Mouse (Mus musculus): ENCODE measurements around the gene Cemip.

The Cemip gene

GRCm38 (mm10) chr7:83966047-83966818 lies 120.1 kb downstream of the Cemip start:
- DNase-seq (ENCODE audit: low spot score in 2 of 2): no peak

DNA sequence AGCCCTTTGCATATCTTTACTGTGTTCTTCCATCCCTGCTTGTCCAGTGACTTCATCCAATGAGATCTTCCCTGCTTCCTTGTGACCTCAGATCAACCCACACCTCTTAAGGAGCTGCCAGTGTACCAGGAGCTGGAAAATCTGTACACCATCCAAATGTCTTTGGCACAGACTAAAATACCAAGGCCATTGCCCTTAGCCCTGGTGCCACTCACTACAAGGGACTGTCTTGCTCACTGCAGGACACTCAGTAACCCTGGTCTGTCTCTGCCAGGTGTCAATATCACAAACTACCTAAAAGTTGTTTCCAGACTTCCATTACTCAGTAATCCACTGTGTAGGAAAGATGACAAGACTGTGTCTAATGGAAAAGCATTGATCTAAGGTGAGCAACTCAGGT lies 121.1 kb downstream of the Cemip start:
- no peak for DNase-seq (ENCODE audit: low spot score in 2 of 2)

GRCm38 (mm10) chr7:83952511-83952910 lies 133.8 kb downstream of the Cemip start:
- DNase-seq (ENCODE audit: low spot score in 2 of 2): no peak

- no peak for DNase-seq (ENCODE audit: low spot score in 2 of 2)
Measured at GRCm38 (mm10) chr7:83951327-83951726, 135.0 kb downstream of the Cemip start.

- no peak for DNase-seq (ENCODE audit: low spot score in 2 of 2)
Measured at GRCm38 (mm10) chr7:83949662-83950061, 136.6 kb downstream of the Cemip start.

DNA sequence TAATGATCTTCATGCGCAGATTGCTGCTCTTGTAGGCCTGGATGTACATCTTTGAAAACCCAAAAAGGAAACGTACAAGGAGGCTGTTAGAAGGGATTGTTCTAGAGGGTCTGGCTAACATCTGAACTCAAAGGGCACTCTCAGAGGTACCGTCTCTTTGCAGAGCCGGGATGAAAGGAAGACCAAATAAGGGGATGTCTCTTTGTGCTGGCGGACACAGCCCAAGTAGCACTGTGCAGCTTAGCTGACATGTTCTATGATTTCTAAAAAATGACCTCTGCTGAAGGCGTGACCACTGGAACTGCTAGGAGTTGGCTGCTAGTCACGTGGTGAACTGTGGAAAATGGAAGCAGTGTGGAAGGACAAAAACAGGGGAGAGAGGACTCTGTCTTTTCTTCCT lies 137.6 kb downstream of the Cemip start:
- no peak for DNase-seq (ENCODE audit: low spot score in 2 of 2)

DNA sequence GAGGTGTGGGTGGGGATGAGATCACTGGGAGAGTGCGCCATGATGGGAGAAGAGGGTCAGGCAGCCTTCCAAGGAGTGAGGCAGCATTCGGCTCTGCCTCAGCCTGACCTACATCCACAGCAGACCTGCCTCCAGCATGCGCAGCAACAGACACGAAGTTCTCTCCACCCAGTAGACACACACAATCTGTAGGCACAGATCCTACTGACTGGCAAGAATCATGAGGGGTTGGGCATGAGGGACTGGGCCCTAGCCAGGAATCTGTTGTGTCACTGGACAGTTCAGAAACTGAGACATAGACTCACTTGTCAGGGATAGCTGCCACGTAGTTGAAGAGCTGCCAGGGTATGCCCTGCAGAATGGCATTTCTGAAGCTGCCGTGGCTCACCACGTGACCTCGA lies 144.6 kb downstream of the Cemip start:
- DNase-seq (ENCODE audit: low spot score in 2 of 2): peak; percentile 37 to 56

DNA sequence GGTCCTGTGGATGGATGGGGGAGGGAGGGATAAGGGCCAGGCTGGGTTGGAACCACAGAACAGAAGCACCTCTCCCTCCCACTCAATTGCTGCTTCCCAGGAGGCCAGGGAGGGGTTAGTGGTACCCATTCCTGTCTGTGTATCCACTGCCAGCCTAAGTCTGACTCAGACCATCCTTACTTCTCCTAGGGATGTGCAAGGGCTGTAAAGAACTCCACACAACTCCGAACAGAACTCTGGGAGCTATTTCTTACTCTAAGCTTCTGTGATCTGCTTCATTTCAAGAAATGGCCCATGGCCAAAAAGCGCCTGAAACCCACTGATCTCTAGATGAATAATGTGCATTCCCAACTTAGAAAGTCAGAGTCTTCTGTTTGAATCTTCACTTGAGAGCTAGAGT lies 146.2 kb downstream of the Cemip start:
- DNase-seq (ENCODE audit: low spot score in 2 of 2): no peak

GRCm38 (mm10) chr7:83939017-83939721 lies 147.1 kb downstream of the Cemip start:
- no peak for DNase-seq (ENCODE audit: low spot score in 2 of 2)

- DNase-seq (ENCODE audit: low spot score in 2 of 2): no peak
Measured at GRCm38 (mm10) chr7:83921637-83922036, 164.7 kb downstream of the Cemip start.

DNA sequence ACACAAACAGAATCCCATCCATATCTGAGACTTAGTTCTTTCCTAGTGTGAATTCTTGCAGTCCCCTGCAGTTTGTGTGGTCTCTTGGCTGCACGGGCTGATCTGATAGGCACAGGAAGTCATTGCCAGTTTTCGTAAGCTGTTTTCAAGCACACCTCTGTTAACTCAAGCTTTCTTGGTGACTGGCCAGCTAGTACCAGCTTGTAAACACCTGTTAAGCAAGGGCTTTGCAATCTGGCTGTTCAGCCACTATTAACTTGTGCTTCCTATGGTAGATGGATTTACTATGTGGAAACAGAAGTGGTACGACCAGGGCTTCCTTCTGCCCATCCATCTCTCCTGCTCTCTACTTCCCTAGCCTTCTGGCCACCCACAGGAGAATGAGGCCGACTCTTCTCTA lies 166.1 kb downstream of the Cemip start:
- no peak for DNase-seq (ENCODE audit: low spot score in 2 of 2)

GRCm38 (mm10) chr7:83914566-83914965 lies 171.7 kb downstream of the Cemip start:
- DNase-seq (ENCODE audit: low spot score in 2 of 2): peak; percentile 87 to 90

DNA sequence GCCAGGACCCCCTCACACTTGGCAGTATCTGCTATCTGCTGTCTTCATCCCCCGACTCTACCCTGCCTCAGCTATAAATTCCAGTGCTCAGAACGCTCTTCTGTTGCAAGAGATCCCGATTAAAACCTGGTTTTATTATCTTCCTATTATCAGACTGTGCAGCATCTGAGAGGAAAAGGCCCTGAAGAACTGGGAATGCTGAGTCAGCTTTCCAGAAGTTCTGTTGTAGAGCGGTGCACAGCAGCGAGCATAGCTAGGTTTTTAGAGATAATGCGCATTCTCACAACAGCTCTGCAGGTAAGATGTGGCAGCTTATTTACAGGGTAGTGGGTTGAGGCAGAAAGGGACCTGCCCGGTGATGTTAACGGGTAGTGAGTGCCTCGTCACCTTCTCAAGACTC lies 172.3 kb downstream of the Cemip start:
- no peak for DNase-seq (ENCODE audit: low spot score in 2 of 2)

DNA sequence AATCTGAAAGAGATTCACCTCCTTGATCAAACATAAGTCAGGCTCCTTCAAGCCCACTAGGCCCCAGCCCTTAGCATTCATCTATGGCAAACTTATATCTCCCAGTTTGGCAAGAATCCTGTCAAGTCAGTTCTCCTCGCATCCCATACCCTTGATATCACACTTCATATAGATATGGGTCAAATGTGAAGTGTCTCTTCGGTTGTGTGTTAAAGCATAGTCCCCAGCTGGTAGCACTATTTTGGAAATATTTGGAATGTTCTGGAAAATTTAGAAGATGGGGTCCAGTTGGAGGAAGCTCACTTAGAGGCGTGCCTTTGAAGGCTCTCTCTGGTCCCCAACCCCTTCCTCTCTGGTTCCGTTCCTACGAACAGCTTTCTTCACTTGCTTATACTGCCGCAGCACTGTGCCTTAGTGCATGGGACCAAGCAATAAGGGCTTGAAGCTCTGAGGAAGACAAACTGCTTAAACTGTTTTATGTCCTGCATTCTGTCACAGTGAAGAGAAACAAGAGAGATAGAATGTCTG lies 172.8 kb downstream of the Cemip start:
- DNase-seq (ENCODE audit: low spot score in 2 of 2): no peak

GRCm38 (mm10) chr7:83911909-83912308 lies 174.4 kb downstream of the Cemip start:
- no peak for DNase-seq (ENCODE audit: low spot score in 2 of 2)

- DNase-seq (ENCODE audit: low spot score in 2 of 2): no peak
Measured at GRCm38 (mm10) chr7:83904831-83905230, 181.5 kb downstream of the Cemip start.

- no peak for DNase-seq (ENCODE audit: low spot score in 2 of 2)
Measured at GRCm38 (mm10) chr7:83902296-83903145, 183.8 kb downstream of the Cemip start.

- no peak for DNase-seq (ENCODE audit: low spot score in 2 of 2)
Measured at GRCm38 (mm10) chr7:83901425-83901824, 184.9 kb downstream of the Cemip start.

DNA sequence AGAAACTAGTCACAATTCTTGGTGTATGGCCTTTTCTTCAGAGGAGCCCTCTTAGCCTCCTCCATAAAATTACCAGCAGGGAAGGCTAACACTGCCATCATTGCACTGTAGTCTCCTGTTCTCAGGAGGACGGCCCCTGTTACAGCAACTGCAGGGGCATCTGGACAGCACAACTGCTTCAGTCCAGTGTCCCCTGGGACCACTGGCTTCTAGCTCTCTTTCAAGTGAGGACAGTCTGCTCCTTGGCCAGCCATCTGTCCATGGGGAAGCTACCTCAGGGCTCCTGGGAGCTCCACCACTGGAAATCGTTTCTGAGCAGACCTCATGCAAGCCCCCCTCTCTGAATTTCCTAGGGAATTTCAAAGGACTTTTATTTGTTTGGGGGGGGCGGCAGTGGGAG lies 185.8 kb downstream of the Cemip start:
- no peak for DNase-seq (ENCODE audit: low spot score in 2 of 2)

GRCm38 (mm10) chr7:83898267-83898666 lies 188.0 kb downstream of the Cemip start:
- no peak for DNase-seq (ENCODE audit: low spot score in 2 of 2)

DNA sequence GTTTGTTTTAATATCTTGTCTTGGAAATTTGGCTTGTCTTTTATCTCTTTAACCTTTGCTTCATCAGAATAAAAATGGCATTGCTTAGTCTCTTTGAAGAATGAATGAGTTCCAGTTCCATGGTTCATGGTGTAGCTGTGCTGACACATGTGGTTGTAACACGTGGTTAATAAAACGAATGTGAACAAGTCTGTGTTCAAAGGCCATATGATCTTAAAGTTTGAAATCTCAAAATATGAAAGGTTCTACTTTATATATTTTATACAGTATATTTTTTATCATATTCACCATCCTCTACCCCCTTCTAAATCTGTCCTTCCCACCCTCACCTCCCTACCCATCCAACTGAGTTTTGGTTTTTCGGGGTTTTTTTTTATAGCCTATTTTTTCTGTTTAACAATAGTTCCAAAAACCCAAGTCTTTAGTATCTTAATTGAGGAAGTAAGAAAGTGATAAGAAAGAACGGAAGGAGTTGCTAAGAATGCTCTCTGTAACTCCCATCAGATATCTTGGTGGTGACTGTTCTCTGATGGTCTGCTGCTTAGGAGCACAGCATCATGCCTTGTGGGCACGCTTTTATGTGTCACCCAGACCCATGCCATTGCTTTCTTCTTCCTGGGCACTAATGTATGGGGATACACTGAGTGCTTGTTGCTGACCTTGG lies 190.1 kb downstream of the Cemip start:
- DNase-seq (ENCODE audit: low spot score in 2 of 2): no peak

- no peak for DNase-seq (ENCODE audit: low spot score in 2 of 2)
Measured at GRCm38 (mm10) chr7:83894348-83894747, 192.0 kb downstream of the Cemip start.
